Mouse (Mus musculus) bone marrow macrophage, adult 2 months (primary cell): ENCODE measurements around the gene Gm20388.

Source experiments
- CTCF ChIP-seq: IDR thresholded peaks from 2 replicates; pipeline ENCODE4 v1.5.1; 2012; ENCODE audit warnings: low read depth, mild to moderate bottlenecking, low read length, moderate library complexity
- POLR2A ChIP-seq: IDR thresholded peaks from 2 replicates; pipeline ENCODE4 v1.6.1; 2012; ENCODE audit warnings: mild to moderate bottlenecking, low read depth, low read length, borderline replicate concordance

GRCm38 (mm10) chr8:120563348-120563724 lies 652.7 kb downstream of the Gm20388 start:
- TF ChIP-seq CTCF (no peak), POLR2A (no peak)
